Mouse (Mus musculus): ENCODE measurements around the gene Lyg1. TPM values are rescaled to one million over a fixed set of nuclear protein-coding genes. Genes with fewer than 3 reads are reported as not detected.
A peak's percentile ranks its signal among the peaks of the same experiment; 100 is the strongest.
"Not testable (repeated sequence)": the region's sequence is repeated elsewhere in the genome, so short reads cannot be mapped to it uniquely, and the experiment has no call there.

Gene Lyg1
- polyA plus RNA-seq, 1 experiment from 2014 or later, result not detected

DNA sequence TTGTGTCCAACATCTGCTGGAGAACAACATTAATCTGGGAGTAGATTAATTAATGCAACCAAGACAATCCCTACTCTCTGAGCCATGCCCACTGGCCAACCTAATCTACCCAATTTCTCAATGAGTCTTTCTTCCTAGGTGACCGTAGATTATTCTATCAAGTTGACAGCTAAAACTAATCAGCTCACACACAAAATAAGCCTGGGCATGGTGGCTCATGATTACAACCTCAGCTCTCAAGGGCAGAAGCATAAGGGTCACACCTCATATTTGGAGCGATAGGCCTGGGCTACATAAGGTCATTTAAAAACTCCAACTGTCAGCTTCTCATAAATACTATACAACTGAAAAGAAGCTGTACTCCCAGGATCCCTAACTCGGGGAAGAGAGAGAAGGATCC, 38.7 kb upstream of the Lyg1 start:
- peak overlapping the region; percentile 91 for H3K9ac ChIP-seq (ENCODE audit: low read length)
- no peaks in the 10 kb centered on the region for H3K27me3 ChIP-seq (ENCODE audit: control insufficient read depth, insufficient read depth, low read depth, low read length)
- peak overlapping the region; percentile 92; the same call in 1 of the 2 replicates for H3K27ac ChIP-seq (ENCODE audit: low read length)
- peak overlapping the region; percentile 94 for H3K4me2 ChIP-seq (ENCODE audit: low read depth, low read length)
- H3K9me3 ChIP-seq (ENCODE audit: control insufficient read depth, low read length), result no peaks in the 10 kb centered on the region
- peaks cover 38% of the 10 kb centered on the region for H3K36me3 ChIP-seq (ENCODE audit: control insufficient read depth, insufficient read depth, low read length)
- ATAC-seq (ENCODE audit: low read depth), result no peak
- H3K4me1 ChIP-seq (replicated peaks; ENCODE audit: control insufficient read depth, insufficient read depth, low read length), result peaks cover 16% of the 10 kb centered on the region
- 39% methylated on average over 3 of the region's 3 CpGs for WGBS
- peak overlapping the region; percentile 96 for H3K4me3 ChIP-seq (ENCODE audit: low read length)

DNA sequence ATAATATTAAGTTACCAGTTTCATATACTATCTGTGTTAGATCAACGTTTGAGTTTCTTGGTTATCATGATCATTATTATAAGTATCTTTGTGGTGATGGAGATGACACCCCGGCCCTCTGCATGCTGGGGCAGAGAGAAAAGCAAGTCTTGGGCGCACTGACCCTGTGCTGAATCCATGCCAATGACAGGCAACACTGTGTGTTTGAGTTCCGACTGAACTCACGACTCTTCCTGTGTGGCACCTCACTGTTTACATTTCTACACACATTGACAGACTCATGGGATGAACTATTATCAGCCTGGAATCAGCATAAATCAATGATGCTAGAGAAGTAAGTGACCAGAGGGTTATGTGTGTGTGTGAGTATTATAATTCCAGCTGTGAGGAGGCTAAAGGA, 30.3 kb upstream of the Lyg1 start:
- H3K9ac ChIP-seq (ENCODE audit: low read length), result no peak overlapping the region
- no peak overlapping the region for H3K27ac ChIP-seq (ENCODE audit: low read length)
- no peaks in the 10 kb centered on the region for H3K27me3 ChIP-seq (ENCODE audit: control insufficient read depth, insufficient read depth, low read depth, low read length)
- no peak for ATAC-seq (ENCODE audit: low read depth)
- no peaks in the 10 kb centered on the region for H3K4me1 ChIP-seq (replicated peaks; ENCODE audit: control insufficient read depth, insufficient read depth, low read length)
- H3K36me3 ChIP-seq (ENCODE audit: control insufficient read depth, insufficient read depth, low read length), result peaks cover 54% of the 10 kb centered on the region
- H3K9me3 ChIP-seq (ENCODE audit: control insufficient read depth, low read length), result no peaks in the 10 kb centered on the region
- 76% methylated on average over 5 of the region's 5 CpGs for WGBS
- H3K4me2 ChIP-seq (ENCODE audit: low read depth, low read length), result no peak overlapping the region
- H3K4me3 ChIP-seq (ENCODE audit: low read length), result no peak overlapping the region

DNA sequence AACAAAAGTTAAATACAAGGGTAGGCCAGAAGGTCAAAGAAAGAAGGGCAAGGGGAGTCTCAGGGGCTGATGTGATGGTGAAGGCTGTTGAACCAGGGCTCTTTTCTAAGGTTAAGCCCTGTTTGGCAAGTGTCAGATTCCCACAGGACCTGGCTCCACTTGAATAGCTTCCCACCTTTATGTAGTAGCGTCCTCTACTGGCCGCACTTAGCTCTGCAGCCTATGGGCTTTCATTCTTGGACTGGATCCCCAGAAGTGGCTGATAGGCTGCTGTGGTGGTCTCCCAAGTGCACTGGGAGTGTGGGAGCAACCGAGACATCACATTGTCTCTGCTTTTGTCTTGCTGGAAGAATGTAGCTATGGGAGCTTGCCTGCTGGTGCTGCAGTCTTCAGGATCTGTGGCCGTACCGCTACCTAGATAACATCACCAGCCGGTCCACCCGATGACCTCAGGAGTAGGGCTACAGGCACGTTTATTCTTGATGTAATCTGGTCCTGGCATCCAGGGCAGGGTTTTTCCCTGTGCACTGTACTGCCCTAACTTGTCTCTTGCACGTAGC, 28.3 kb upstream of the Lyg1 start:
- Histone ChIP-seq H3K27me3 (ENCODE audit: control insufficient read depth, insufficient read depth, low read depth, low read length) (no peaks in the 10 kb centered on the region), H3K9ac (ENCODE audit: low read length) (no peak overlapping the region), H3K36me3 (ENCODE audit: control insufficient read depth, insufficient read depth, low read length) (peaks cover 38% of the 10 kb centered on the region), H3K4me3 (ENCODE audit: low read length) (no peak overlapping the region), H3K9me3 (ENCODE audit: control insufficient read depth, low read length) (no peaks in the 10 kb centered on the region), H3K27ac (ENCODE audit: low read length) (no peak overlapping the region), H3K4me2 (ENCODE audit: low read depth, low read length) (no peak overlapping the region), H3K4me1 (replicated peaks; ENCODE audit: control insufficient read depth, insufficient read depth, low read length) (no peaks in the 10 kb centered on the region)
- ATAC-seq (ENCODE audit: low read depth), result no peak
- WGBS, result 81% methylated on average over 9 of the region's 9 CpGs

DNA sequence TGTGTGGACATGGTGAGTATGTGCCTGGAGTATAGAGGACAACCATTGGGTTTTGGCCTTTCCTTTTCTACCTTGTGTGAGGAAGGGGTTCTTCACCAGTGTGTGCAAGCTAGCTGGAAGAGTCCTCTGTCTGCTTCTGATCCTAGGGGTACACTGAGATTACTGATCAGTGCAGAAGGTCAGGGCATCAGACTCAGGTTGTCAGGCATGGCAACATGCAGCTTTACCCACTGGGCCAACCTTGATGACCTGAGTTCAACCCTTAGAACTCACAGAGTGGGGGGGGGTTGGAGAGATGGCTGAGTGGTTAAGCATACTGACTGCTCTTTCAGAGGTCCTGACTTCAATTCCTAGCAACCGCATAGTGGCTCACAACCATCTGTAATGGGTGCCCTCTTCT, 26.8 kb upstream of the Lyg1 start:
- H3K27ac ChIP-seq (ENCODE audit: low read length), result no peak overlapping the region
- H3K9ac ChIP-seq (ENCODE audit: low read length), result no peak overlapping the region
- WGBS, result 81% methylated on average over 1 of the region's 1 CpGs

DNA sequence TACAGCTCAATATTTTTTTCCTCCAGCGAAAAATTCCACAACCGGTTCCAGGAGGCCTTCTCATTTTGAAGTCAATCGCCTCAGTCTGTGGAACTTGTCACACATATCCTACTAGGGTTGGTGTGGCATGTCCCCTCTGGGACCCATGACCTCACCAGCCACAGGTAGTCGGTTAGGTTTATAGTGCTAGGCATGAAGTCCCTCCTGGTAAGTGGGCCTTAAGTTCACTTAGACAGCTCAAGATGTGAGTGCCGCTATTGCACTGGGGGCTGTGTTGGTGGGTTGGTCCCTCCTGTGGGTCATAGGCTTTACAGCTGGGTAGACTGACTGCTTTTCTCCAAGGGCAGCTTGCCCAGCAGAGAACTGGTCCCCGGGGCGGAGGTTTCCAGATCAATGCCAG, 19.7 kb upstream of the Lyg1 start:
- no peaks in the 10 kb centered on the region for H3K36me3 ChIP-seq (ENCODE audit: control insufficient read depth, insufficient read depth, low read length)
- 75% methylated on average over 7 of the region's 7 CpGs for WGBS
- ATAC-seq (ENCODE audit: low read depth), result no peak
- H3K27ac ChIP-seq (ENCODE audit: low read length), result no peak overlapping the region
- no peaks in the 10 kb centered on the region for H3K4me1 ChIP-seq (replicated peaks; ENCODE audit: control insufficient read depth, insufficient read depth, low read length)
- H3K9ac ChIP-seq (ENCODE audit: low read length), result no peak overlapping the region
- H3K4me3 ChIP-seq (ENCODE audit: low read length), result no peak overlapping the region
- H3K9me3 ChIP-seq (ENCODE audit: control insufficient read depth, low read length), result no peaks in the 10 kb centered on the region
- H3K4me2 ChIP-seq (ENCODE audit: low read depth, low read length), result no peak overlapping the region
- H3K27me3 ChIP-seq (ENCODE audit: control insufficient read depth, insufficient read depth, low read depth, low read length), result no peaks in the 10 kb centered on the region

More for the DNA sequence above, 26.8 kb upstream of the Lyg1 start:
- no peaks in the 10 kb centered on the region for H3K4me1 ChIP-seq (replicated peaks; ENCODE audit: control insufficient read depth, insufficient read depth, low read length)
- H3K4me2 ChIP-seq (ENCODE audit: low read depth, low read length), result no peak overlapping the region
- H3K27me3 ChIP-seq (ENCODE audit: control insufficient read depth, insufficient read depth, low read depth, low read length), result no peaks in the 10 kb centered on the region
- no peak; the same call in 1 of the 2 replicates for ATAC-seq (ENCODE audit: low read depth)
- H3K36me3 ChIP-seq (ENCODE audit: control insufficient read depth, insufficient read depth, low read length), result peaks cover 28% of the 10 kb centered on the region
- H3K9me3 ChIP-seq (ENCODE audit: control insufficient read depth, low read length), result no peaks in the 10 kb centered on the region
- no peak overlapping the region for H3K4me3 ChIP-seq (ENCODE audit: low read length)

DNA sequence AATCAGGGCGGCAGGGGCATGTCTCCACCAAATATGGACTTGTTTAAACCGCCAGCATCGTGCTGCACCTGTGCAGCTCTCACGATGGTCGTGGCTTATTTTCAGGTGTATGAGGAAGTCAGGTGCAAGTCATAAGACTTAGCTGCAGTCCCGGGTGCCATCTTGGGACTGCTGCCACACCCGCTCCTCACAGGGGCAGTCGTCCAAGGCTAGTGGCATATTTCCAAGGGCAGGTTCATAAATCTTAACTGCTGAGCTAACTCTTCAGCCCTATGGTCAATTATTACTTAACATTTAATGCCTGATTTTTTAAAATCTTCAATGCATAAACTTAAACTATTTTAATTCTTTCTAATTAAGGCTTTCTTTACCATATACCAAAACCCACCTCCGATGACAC, 19.1 kb upstream of the Lyg1 start:
- H3K27ac ChIP-seq (ENCODE audit: low read length); H3K4me1 ChIP-seq (replicated peaks; ENCODE audit: control insufficient read depth, insufficient read depth, low read length); ATAC-seq (ENCODE audit: low read depth); H3K4me3 ChIP-seq (ENCODE audit: low read length); H3K4me2 ChIP-seq (ENCODE audit: low read depth, low read length); H3K9ac ChIP-seq (ENCODE audit: low read length); H3K27me3 ChIP-seq (ENCODE audit: control insufficient read depth, insufficient read depth, low read depth, low read length); H3K36me3 ChIP-seq (ENCODE audit: control insufficient read depth, insufficient read depth, low read length); H3K9me3 ChIP-seq (ENCODE audit: control insufficient read depth, low read length): not testable (repeated sequence)
- WGBS, result 55% methylated on average over 9 of the region's 9 CpGs

DNA sequence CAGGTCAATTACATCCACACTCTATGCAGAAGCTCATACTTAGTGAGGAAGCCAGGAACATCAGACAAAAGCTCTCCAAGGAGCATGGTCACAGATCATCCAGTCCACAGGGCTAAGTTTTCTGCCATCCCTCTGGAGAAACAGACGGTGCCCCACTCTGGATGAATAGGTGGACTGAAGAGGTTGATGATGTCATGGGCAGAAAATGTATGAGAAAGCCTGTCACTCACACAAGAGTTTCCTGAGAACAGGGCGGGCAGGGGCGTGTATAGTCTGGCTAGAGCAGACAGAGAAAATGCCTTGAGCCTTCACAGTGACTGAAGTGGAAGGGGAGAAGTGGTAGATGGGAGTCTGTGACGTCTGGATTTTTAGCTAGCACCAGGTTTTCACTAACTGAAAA, 14.0 kb upstream of the Lyg1 start:
- no peaks in the 10 kb centered on the region for H3K4me1 ChIP-seq (replicated peaks; ENCODE audit: control insufficient read depth, insufficient read depth, low read length)
- no peaks in the 10 kb centered on the region for H3K9me3 ChIP-seq (ENCODE audit: control insufficient read depth, low read length)
- no peak overlapping the region for H3K4me2 ChIP-seq (ENCODE audit: low read depth, low read length)
- no peak overlapping the region for H3K4me3 ChIP-seq (ENCODE audit: low read length)
- H3K27ac ChIP-seq (ENCODE audit: low read length), result no peak overlapping the region
- H3K36me3 ChIP-seq (ENCODE audit: control insufficient read depth, insufficient read depth, low read length), result no peaks in the 10 kb centered on the region
- peak; percentile 72; the same call in 1 of the 2 replicates for ATAC-seq (ENCODE audit: low read depth)
- 30% methylated on average over 4 of the region's 4 CpGs for WGBS
- H3K27me3 ChIP-seq (ENCODE audit: control insufficient read depth, insufficient read depth, low read depth, low read length), result no peaks in the 10 kb centered on the region
- no peak overlapping the region for H3K9ac ChIP-seq (ENCODE audit: low read length)

DNA sequence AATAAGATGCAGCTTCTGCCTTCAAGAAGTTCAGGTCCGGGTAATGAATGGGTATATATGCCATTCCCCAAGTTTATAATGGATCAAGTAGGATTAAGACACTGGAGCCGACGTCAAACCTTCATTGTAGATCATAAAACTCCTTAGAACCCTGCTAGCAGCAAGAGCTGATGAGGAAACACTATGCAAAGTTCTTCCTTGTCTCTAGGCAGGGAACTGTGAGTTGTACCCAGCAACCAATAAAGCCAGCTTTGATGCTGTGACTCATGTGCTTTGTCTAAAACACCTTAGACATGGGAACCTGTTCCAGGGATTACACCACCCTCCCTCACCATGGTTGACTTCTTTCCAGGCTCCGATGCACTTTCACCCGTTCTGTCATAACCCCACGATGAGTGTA, 11.2 kb upstream of the Lyg1 start:
- Histone ChIP-seq H3K4me2 (ENCODE audit: low read depth, low read length) (no peak overlapping the region), H3K27me3 (ENCODE audit: control insufficient read depth, insufficient read depth, low read depth, low read length) (no peaks in the 10 kb centered on the region), H3K4me1 (replicated peaks; ENCODE audit: control insufficient read depth, insufficient read depth, low read length) (no peaks in the 10 kb centered on the region), H3K4me3 (ENCODE audit: low read length) (no peak overlapping the region), H3K9ac (ENCODE audit: low read length) (no peak overlapping the region), H3K9me3 (ENCODE audit: control insufficient read depth, low read length) (no peaks in the 10 kb centered on the region), H3K27ac (ENCODE audit: low read length) (no peak overlapping the region), H3K36me3 (ENCODE audit: control insufficient read depth, insufficient read depth, low read length) (no peaks in the 10 kb centered on the region)
- WGBS, result 86% methylated on average over 6 of the region's 6 CpGs
- no peak for ATAC-seq (ENCODE audit: low read depth)

DNA sequence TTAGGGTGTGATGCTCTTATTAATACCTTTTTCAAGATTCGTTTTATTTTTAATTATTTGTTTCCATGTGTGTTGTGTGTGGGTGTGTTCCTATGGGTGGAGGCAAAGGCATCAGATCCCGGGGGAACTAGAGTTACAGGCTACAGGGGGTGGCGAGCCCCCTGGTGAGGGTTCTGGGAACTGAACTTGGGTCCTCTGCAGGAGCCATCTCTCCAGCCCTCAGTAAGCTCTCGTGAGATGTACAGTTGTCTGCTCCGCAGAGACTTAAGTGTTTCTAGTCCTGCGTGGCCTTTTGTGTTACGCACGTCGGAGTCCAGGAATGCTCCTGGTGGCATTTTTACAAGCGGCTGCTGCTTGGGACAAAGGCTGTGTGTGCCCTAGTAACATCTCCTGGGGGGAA, 8.0 kb upstream of the Lyg1 start:
- Histone ChIP-seq H3K9ac (ENCODE audit: low read length) (no peak overlapping the region), H3K4me3 (ENCODE audit: low read length) (no peak overlapping the region), H3K4me1 (replicated peaks; ENCODE audit: control insufficient read depth, insufficient read depth, low read length) (no peaks in the 10 kb centered on the region), H3K9me3 (ENCODE audit: control insufficient read depth, low read length) (no peaks in the 10 kb centered on the region), H3K27me3 (ENCODE audit: control insufficient read depth, insufficient read depth, low read depth, low read length) (no peaks in the 10 kb centered on the region), H3K36me3 (ENCODE audit: control insufficient read depth, insufficient read depth, low read length) (no peaks in the 10 kb centered on the region), H3K27ac (ENCODE audit: low read length) (no peak overlapping the region), H3K4me2 (ENCODE audit: low read depth, low read length) (no peak overlapping the region)
- no peak for ATAC-seq (ENCODE audit: low read depth)
- WGBS, result 58% methylated on average over 10 of the region's 10 CpGs

DNA sequence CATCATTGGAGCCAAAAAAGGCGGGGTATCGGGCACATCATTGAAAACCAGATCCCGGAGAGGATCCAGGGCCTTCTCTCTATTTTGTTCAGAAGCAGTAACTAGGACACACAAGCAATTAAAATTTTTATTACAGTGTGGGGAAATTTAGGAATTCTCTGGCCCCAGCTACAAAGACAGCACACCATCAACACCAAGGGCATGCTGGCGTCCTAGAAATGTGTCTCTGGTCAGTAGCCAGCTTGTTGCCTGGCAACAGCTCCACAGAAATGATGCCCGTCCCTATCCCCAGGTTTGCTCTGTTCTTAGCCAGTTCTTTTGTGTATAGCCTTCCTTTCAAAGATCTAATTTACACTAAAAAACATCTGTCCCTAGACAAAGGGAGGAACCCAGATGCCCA, 1.9 kb upstream of the Lyg1 start:
- no peaks in the 10 kb centered on the region for H3K27me3 ChIP-seq (ENCODE audit: control insufficient read depth, insufficient read depth, low read depth, low read length)
- no peaks in the 10 kb centered on the region for H3K36me3 ChIP-seq (ENCODE audit: control insufficient read depth, insufficient read depth, low read length)
- no peaks in the 10 kb centered on the region for H3K9me3 ChIP-seq (ENCODE audit: control insufficient read depth, low read length)
- H3K9ac ChIP-seq (ENCODE audit: low read length), result no peak overlapping the region
- no peak for ATAC-seq (ENCODE audit: low read depth)
- H3K4me1 ChIP-seq (replicated peaks; ENCODE audit: control insufficient read depth, insufficient read depth, low read length), result peaks cover 13% of the 10 kb centered on the region
- WGBS, result 57% methylated on average over 5 of the region's 5 CpGs
- H3K4me3 ChIP-seq (ENCODE audit: low read length), result no peak overlapping the region
- no peak overlapping the region for H3K4me2 ChIP-seq (ENCODE audit: low read depth, low read length)
- H3K27ac ChIP-seq (ENCODE audit: low read length), result no peak overlapping the region
